Comparison of ENCODE assay signal across 16 mouse cellular contexts in the genomic region with DNA sequence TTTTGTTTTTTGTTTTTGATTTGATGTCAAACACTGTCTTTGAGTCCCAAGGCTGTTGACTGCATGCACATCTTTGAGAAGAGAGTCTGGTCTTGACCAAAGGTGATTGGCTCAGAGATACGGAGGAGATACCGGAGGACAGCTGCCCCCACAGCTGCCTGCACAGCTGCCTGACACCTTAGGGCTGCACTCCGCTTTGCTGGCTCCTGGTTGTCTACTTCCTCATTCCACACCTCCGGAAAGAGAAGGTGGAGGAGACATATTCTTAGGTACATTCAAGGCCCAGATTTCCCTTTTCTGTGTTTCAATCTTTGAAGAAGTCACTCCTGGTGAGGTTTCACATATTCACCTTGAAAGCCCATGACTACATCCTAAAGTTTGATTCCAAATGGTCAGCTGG.
"Had no signal": no experiment of that assay in that cellular context is flagged by ENCODE, and none has a peak within 500 bp of the region (broad histone marks: within the 10 kb centered on the region; RNA-seq: fewer than 3 reads in every experiment).

No protein-coding gene starts in this region.

- H3K4me3 ChIP-seq: limb, embryonic 13.5 days; midbrain, embryonic 10.5 days; myocyte; neural tube, embryonic 15.5 days; stomach, embryonic 15.5 days had no signal

- ATAC-seq: intestine, embryonic 16.5 days had no signal

- DNase-seq: kidney, adult 8-10 months; kidney, postnatal 36 days; layer of hippocampus, adult 9-11 months; left cerebral cortex, postnatal 4 days; lung, adult 18-20 months; midbrain, embryonic 14.5 days; retina, postnatal 1 day; right cerebral cortex, postnatal 4 days; thymus, postnatal 4 days had no signal

- H3K36me3 ChIP-seq: midbrain, embryonic 10.5 days; neural tube, embryonic 15.5 days had no signal

- H3K27ac ChIP-seq: limb, embryonic 13.5 days; liver, embryonic 14.5 days; midbrain, embryonic 10.5 days; neural tube, embryonic 15.5 days; stomach, embryonic 15.5 days had no signal

- H3K27me3 ChIP-seq: limb, embryonic 13.5 days; neural tube, embryonic 15.5 days; stomach, embryonic 15.5 days had no signal
